Mouse (Mus musculus): ENCODE results near the gene Dad1.

DNA sequence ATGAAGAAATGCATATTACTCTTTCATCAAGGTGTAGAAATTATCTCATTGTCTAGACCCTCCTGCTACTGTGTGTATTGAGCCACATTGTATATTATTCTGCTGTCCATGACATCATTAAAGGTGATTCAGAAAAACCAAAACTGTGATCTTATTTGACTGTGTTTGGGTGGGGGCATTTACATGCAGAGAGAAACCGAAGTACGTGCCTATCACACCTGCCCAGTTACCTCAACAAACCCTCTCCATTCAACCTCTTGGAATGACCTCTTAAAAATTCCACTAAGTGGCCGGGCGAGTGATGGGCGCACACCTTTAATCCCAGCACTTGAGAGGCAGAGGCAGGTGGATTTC lies 29.9 kb downstream of the Dad1 start:
- TF ChIP-seq CTCF (IDR thresholded peaks at IDR 0.05; ENCODE audit: low read depth, low read length), result no peak
- no peak for TF ChIP-seq POLR2A (IDR thresholded peaks at IDR 0.05; ENCODE audit: borderline replicate concordance, low read depth, low read length)

Data from bone marrow macrophage, adult 2 months (primary cell).